Comparison of ENCODE assay signal across 17 mouse cellular contexts in the genomic region with DNA sequence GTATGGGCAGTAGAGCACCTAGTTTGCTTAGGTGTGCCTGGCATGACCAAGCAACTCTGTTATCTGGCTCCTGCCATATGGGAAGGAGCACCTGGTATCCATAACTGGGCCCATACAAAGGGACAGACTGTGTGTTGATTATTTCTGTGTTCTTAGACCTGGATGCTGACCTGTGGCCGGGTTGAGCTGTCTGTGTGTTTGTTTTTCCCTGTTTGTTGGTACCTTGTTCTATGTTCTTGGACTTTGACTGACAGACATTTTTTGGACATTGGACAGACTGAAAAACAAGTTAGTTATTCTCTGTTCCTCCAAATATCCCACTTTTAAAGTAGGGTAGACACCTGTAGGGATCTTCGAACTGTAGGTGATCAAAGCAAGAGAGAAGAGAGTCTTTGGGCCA.
"Had no signal": no experiment of that assay in that cellular context is flagged by ENCODE, and none has a peak within 500 bp of the region (broad histone marks: within the 10 kb centered on the region; RNA-seq: fewer than 3 reads in every experiment).

No protein-coding gene starts in this region.

- H3K4me2 ChIP-seq: lung, embryonic 15.5 days; midbrain, embryonic 11.5 days; midbrain, embryonic 13.5 days; midbrain, embryonic 15.5 days; neural tube, embryonic 12.5 days; stomach, embryonic 15.5 days had no signal

- H3K36me3 ChIP-seq: lung, embryonic 15.5 days; midbrain, embryonic 13.5 days; midbrain, embryonic 15.5 days; neural tube, embryonic 12.5 days; stomach, embryonic 15.5 days had no signal

- H3K9me3 ChIP-seq: lung, embryonic 15.5 days; midbrain, embryonic 13.5 days; midbrain, embryonic 15.5 days; neural tube, embryonic 12.5 days; stomach, embryonic 15.5 days had no signal

- ATAC-seq: lung, postnatal 0 days; midbrain, embryonic 13.5 days; midbrain, embryonic 15.5 days had no signal

- H3K4me1 ChIP-seq: lung, embryonic 15.5 days; megakaryocyte, embryonic 14.5 days; midbrain, embryonic 13.5 days; midbrain, embryonic 15.5 days; neural tube, embryonic 12.5 days; stomach, embryonic 15.5 days had no signal

- DNase-seq: lung, adult 2 months; lung, postnatal 14 days; lung, postnatal 36 days; right cerebral cortex, postnatal 14 days; thymus, adult 2 months; thymus, postnatal 25 days; thymus, postnatal 4 days had no signal

- H3K9ac ChIP-seq: lung, embryonic 15.5 days; midbrain, embryonic 13.5 days; midbrain, embryonic 15.5 days; neural tube, embryonic 12.5 days; stomach, embryonic 15.5 days had no signal

- H3K27me3 ChIP-seq: lung, embryonic 15.5 days; megakaryocyte, embryonic 14.5 days; midbrain, embryonic 13.5 days; midbrain, embryonic 15.5 days; neural tube, embryonic 12.5 days; stomach, embryonic 15.5 days had no signal

- H3K4me3 ChIP-seq: lung, embryonic 15.5 days; megakaryocyte, embryonic 14.5 days; midbrain, embryonic 13.5 days; midbrain, embryonic 15.5 days; neural tube, embryonic 12.5 days; stomach, embryonic 15.5 days had no signal

- H3K27ac ChIP-seq: lung, embryonic 15.5 days; macrophage; midbrain, embryonic 13.5 days; midbrain, embryonic 15.5 days; neural tube, embryonic 12.5 days; stomach, embryonic 15.5 days; stomach, postnatal 0 days had no signal
